Mouse (Mus musculus): ENCODE results near the gene Prrt2. TPM values are rescaled to one million over a fixed set of nuclear protein-coding genes. Genes with fewer than 3 reads are reported as not detected.

Gene Prrt2
- total and polyA plus RNA-seq, 3 experiments, result 0.12 to 1.4 TPM; not detected in 1

DNA sequence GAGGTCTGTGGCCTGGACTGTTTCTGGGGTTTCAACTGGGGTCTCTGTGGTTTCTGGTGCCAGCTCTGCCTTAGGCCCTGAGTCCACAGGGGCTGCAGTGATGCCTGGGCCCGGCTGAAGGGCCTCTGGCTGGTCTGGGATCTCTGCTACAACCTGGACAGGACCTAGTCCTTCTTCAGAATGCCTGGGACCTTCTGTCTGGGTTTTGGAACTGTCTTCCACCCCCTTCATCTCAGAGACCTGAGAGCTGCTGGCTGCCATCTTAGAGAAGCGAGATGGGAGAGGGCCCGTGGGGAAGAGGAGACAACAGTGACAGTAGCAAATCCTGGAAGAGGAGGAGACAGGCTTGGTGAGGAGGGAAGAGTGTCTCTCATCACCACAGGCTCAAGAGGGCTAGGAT is 980 bp downstream of the Prrt2 start:
- H3K79me2 ChIP-seq (ENCODE audit: control insufficient read depth, insufficient read depth, low read length, poor library complexity), result peaks cover 45% of the 10 kb centered on the region
- no peak for DNase-seq (ENCODE audit: low read depth, low spot score)
- H3K27me3 ChIP-seq (ENCODE audit: control insufficient read depth in 1 of 2, insufficient read depth in 2 of 2, low read length in 2 of 2), result no peaks in the 10 kb centered on the region
- peaks cover 0 to 19% of the 10 kb centered on the region in 2 experiments; a peak in 3 of 4 replicates for H3K4me1 ChIP-seq (ENCODE audit: control insufficient read depth in 1 of 2, insufficient read depth in 2 of 2, low read length in 2 of 2)
- no peaks in the 10 kb centered on the region for H3K9me3 ChIP-seq (replicated peaks; ENCODE audit: insufficient read depth, low read length)
- no peak overlapping the region for H3K4me3 ChIP-seq (ENCODE audit: control insufficient read depth in 1 of 2, insufficient read depth in 1 of 2, low read depth in 2 of 2, low read length in 2 of 2)
- H3K36me3 ChIP-seq (ENCODE audit: control insufficient read depth in 1 of 2, insufficient read depth in 2 of 2, low read length in 2 of 2), result peaks cover 0 to 26% of the 10 kb centered on the region in 2 experiments; a peak in 3 of 4 replicates
- no peak overlapping the region for H3K9ac ChIP-seq (ENCODE audit: control insufficient read depth, low read depth, low read length, poor library complexity, severe bottlenecking)
- TF ChIP-seq E2F4 (IDR thresholded peaks at IDR 0.05; ENCODE audit: borderline replicate concordance, low read depth, low read length) (no peak), HCFC1 (IDR thresholded peaks at IDR 0.05; ENCODE audit: low read depth, low read length) (no peak), POLR2AphosphoS2 (IDR thresholded peaks at IDR 0.05; ENCODE audit: low read length) (no peak), MYB (IDR thresholded peaks at IDR 0.05; ENCODE audit: low read depth, low read length) (no peak)
- no peak overlapping the region for H3K27ac ChIP-seq (ENCODE audit: control insufficient read depth, low read depth, low read length)

DNA sequence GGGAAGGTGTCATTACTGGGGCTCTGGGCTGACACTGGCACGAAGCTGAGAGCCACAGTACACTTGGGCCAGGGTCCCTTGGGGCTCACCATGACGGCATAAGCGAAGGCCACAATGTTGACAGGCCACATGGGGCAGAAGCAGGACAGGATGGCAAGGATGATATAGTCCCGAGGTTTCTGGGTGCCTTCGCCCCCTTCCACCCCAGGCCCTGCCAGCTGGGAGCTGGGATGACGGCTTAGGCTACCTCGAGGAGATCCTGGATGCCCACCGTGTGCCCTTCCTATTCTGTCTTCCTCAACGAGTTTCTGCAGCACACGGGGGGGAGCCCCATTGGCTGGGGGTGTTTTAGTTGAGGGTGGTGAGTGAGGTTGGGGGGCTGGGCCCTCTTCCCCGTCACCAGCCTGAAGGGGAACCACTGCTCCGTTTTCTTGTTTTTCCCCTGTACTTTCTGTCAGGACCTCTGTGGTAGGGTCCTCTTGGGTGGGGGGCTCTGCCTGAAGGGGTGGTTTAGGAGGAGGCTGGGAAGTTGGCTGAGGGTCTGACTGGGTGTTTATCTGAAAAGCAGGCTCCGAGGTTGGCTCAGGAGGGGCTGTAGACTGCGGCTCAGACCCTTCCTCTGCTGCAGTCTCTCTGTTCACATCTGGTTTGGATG is 1.6 kb downstream of the Prrt2 start:
- H3K27ac ChIP-seq (ENCODE audit: control insufficient read depth, low read depth, low read length), result no peak overlapping the region
- TF ChIP-seq GATA1 (IDR thresholded peaks at IDR 0.05; ENCODE audit: low read depth, low read length), result no peak
- TF ChIP-seq EP300 (IDR thresholded peaks at IDR 0.05; ENCODE audit: low read depth in 1 of 2, low read length in 2 of 2), result no peak
- TF ChIP-seq ZKSCAN1 (IDR thresholded peaks at IDR 0.05; ENCODE audit: low read depth, low read length), result no peak
- TF ChIP-seq ETS1 (IDR thresholded peaks at IDR 0.05; ENCODE audit: low read depth, low read length), result no peak
- no peak for TF ChIP-seq USF2 (IDR thresholded peaks at IDR 0.05; ENCODE audit: borderline replicate concordance in 1 of 2, insufficient read depth in 1 of 2, low read depth in 1 of 2, low read length in 2 of 2)
- no peak for TF ChIP-seq ZMIZ1 (IDR thresholded peaks at IDR 0.05; ENCODE audit: low read depth, low read length)
- no peak for TF ChIP-seq MAZ (IDR thresholded peaks at IDR 0.05; ENCODE audit: low read depth, low read length)
- no peak for TF ChIP-seq NELFE (IDR thresholded peaks at IDR 0.05; ENCODE audit: low read depth, low read length)
- no peak for TF ChIP-seq MAX (IDR thresholded peaks at IDR 0.05; ENCODE audit: low read length)
- no peak for TF ChIP-seq POLR2A (IDR thresholded peaks at IDR 0.05; ENCODE audit: control insufficient read depth in 1 of 2, insufficient read depth in 1 of 2, low read depth in 1 of 2, low read length in 2 of 2, poor library complexity in 1 of 2)
- no peak for TF ChIP-seq TCF12 (IDR thresholded peaks at IDR 0.05; ENCODE audit: low read depth, low read length)
- TF ChIP-seq RAD21 (IDR thresholded peaks at IDR 0.05; ENCODE audit: low read depth, low read length), result no peak
- TF ChIP-seq SMC3 (IDR thresholded peaks at IDR 0.05; ENCODE audit: low read depth, low read length), result no peak
- no peak for TF ChIP-seq MYC (IDR thresholded peaks at IDR 0.05; ENCODE audit: low read depth, low read length)
- TF ChIP-seq MYB (IDR thresholded peaks at IDR 0.05; ENCODE audit: low read depth, low read length), result no peak
- no peak for TF ChIP-seq MAFK (IDR thresholded peaks at IDR 0.05; ENCODE audit: borderline replicate concordance, low read depth, low read length)
- DNase-seq (ENCODE audit: low read depth, low spot score), result no peak
- no peaks in the 10 kb centered on the region for H3K27me3 ChIP-seq (ENCODE audit: control insufficient read depth in 1 of 2, insufficient read depth in 2 of 2, low read length in 2 of 2)
- H3K4me3 ChIP-seq (ENCODE audit: control insufficient read depth in 1 of 2, insufficient read depth in 1 of 2, low read depth in 2 of 2, low read length in 2 of 2), result no peak overlapping the region
- peaks cover 0 to 21% of the 10 kb centered on the region in 2 experiments; a peak in 3 of 4 replicates for H3K4me1 ChIP-seq (ENCODE audit: control insufficient read depth in 1 of 2, insufficient read depth in 2 of 2, low read length in 2 of 2)
- no peak overlapping the region for H3K9ac ChIP-seq (ENCODE audit: control insufficient read depth, low read depth, low read length, poor library complexity, severe bottlenecking)
- peaks cover 41% of the 10 kb centered on the region for H3K79me2 ChIP-seq (ENCODE audit: control insufficient read depth, insufficient read depth, low read length, poor library complexity)
- H3K36me3 ChIP-seq (ENCODE audit: control insufficient read depth in 1 of 2, insufficient read depth in 2 of 2, low read length in 2 of 2), result peaks cover 0 to 26% of the 10 kb centered on the region in 2 experiments; a peak in 3 of 4 replicates
- no peaks in the 10 kb centered on the region for H3K9me3 ChIP-seq (replicated peaks; ENCODE audit: insufficient read depth, low read length)

All from MEL (cell line).